Mouse (Mus musculus): ENCODE data around the gene Fermt3.
"Not testable (repeated sequence)": the region's sequence is repeated elsewhere in the genome, so short reads cannot be mapped to it uniquely, and the experiment has no call there.

The Fermt3 gene

GRCm38 (mm10) chr19:6991166-6991565, 28.1 kb downstream of the Fermt3 start:
- not testable (repeated sequence) for DNase-seq (ENCODE audit: low spot score in 2 of 2)

GRCm38 (mm10) chr19:6990712-6991111, 28.6 kb downstream of the Fermt3 start:
- DNase-seq (ENCODE audit: low spot score in 2 of 2), result no peak

- no peak for DNase-seq (ENCODE audit: low spot score in 2 of 2)
Measured at GRCm38 (mm10) chr19:6989251-6989650, 30.0 kb downstream of the Fermt3 start.

GRCm38 (mm10) chr19:6987904-6988285, 31.4 kb downstream of the Fermt3 start:
- DNase-seq (ENCODE audit: low spot score in 2 of 2), result no peak

GRCm38 (mm10) chr19:6987061-6987903, 32.0 kb downstream of the Fermt3 start, which contains the start of gene Vegfb:
Vegfb (minus strand) TSS chr19:6987651.
- DNase-seq (ENCODE audit: low spot score in 2 of 2), result peak; percentile 35 to 42

- DNase-seq (ENCODE audit: low spot score in 2 of 2), result no peak
Measured at GRCm38 (mm10) chr19:6985951-6986708, 33.1 kb downstream of the Fermt3 start.

GRCm38 (mm10) chr19:6985300-6985699, 34.0 kb downstream of the Fermt3 start:
- no peak for DNase-seq (ENCODE audit: low spot score in 2 of 2)

- no peak for DNase-seq (ENCODE audit: low spot score in 2 of 2)
Measured at GRCm38 (mm10) chr19:6983621-6984020, 35.6 kb downstream of the Fermt3 start.

GRCm38 (mm10) chr19:6981465-6981864, 37.8 kb downstream of the Fermt3 start:
- no peak for DNase-seq (ENCODE audit: low spot score in 2 of 2)

GRCm38 (mm10) chr19:6980381-6981093, 38.7 kb downstream of the Fermt3 start, which contains the start of gene Fkbp2:
Fkbp2 (minus strand) TSS chr19:6980501.
- peak; percentile 99 for DNase-seq (ENCODE audit: low spot score in 2 of 2)

GRCm38 (mm10) chr19:6979486-6980380, 39.5 kb downstream of the Fermt3 start:
- peak; percentile 100 for DNase-seq (ENCODE audit: low spot score in 2 of 2)

GRCm38 (mm10) chr19:6979001-6979479, 40.2 kb downstream of the Fermt3 start:
- DNase-seq (ENCODE audit: low spot score in 2 of 2), result no peak

GRCm38 (mm10) chr19:6978639-6978974, 40.7 kb downstream of the Fermt3 start:
- no peak for DNase-seq (ENCODE audit: low spot score in 2 of 2)

- no peak for DNase-seq (ENCODE audit: low spot score in 2 of 2)
Measured at GRCm38 (mm10) chr19:6977759-6978638, 41.3 kb downstream of the Fermt3 start.

- DNase-seq (ENCODE audit: low spot score in 2 of 2), result peak; percentile 41 to 56
Measured at GRCm38 (mm10) chr19:6975537-6976521, 43.4 kb downstream of the Fermt3 start, which contains the start of gene Plcb3. Plcb3 (minus strand) TSS chr19:6976470.

- peak; percentile 55 to 75 for DNase-seq (ENCODE audit: low spot score in 2 of 2)
Measured at GRCm38 (mm10) chr19:6974211-6975205, 44.8 kb downstream of the Fermt3 start, which contains the start of gene Ppp1r14b. Ppp1r14b (plus strand) TSS chr19:6974968.

GRCm38 (mm10) chr19:6973581-6974190, 45.6 kb downstream of the Fermt3 start:
- DNase-seq (ENCODE audit: low spot score in 2 of 2), result no peak
